Mouse (Mus musculus): Measurements from ENCODE around the gene Klrg1. TPM values are rescaled to one million over a fixed set of nuclear protein-coding genes. Genes with fewer than 3 reads are reported as not detected.

Klrg1 gene
- polyA plus RNA-seq, 1 experiment from 2014 or later: not detected

Other genes with a start within 250 kb of the Klrg1 start
- 92.7 and 92.9 TPM in 2 replicates for gene M6pr, start 25.8 kb upstream of the Klrg1 start, polyA plus RNA-seq (2016; fragmentation: Nextera tagmentation; extraction: Ambion mirVana)
- gene Phc1, start 57.7 kb upstream of the Klrg1 start, polyA plus RNA-seq (2016; fragmentation: Nextera tagmentation; extraction: Ambion mirVana): 26.2 and 29.7 TPM in 2 replicates
- gene Rimklb, start 215.9 kb upstream of the Klrg1 start, polyA plus RNA-seq (2016; fragmentation: Nextera tagmentation; extraction: Ambion mirVana): 43.0 and 44.4 TPM in 2 replicates
- 0.12 and 0.42 TPM in 2 replicates for gene Mfap5, start 223.0 kb upstream of the Klrg1 start, polyA plus RNA-seq (2016; fragmentation: Nextera tagmentation; extraction: Ambion mirVana)

Measured in forebrain, embryonic 10.5 days (tissue).